Mouse (Mus musculus) forebrain, embryonic 16.5 days (tissue): ENCODE measurements around the gene Plekhg3. TPM values are rescaled to one million over a fixed set of nuclear protein-coding genes. Genes with fewer than 3 reads are reported as not detected.

Source experiments
- ATAC-seq: fragments of 200-750 bp; cut with Nextera tagmentation; 2 replicates; pipeline ENCODE4 v1.8.0; 2017; ENCODE audit warnings: mild to moderate bottlenecking, moderate library complexity
- H3K27ac ChIP-seq: fragments of 300-500 bp; sonication (generic); 2 replicates; pipeline ENCODE4 v1.5.1; 2014; ENCODE audit warnings: low read length, control low read depth
- H3K27me3 ChIP-seq: fragments of 300-500 bp; sonication (generic); replicated peaks from 2 replicates; pipeline ENCODE4 v1.6.1; 2014; ENCODE audit warnings: low read length; ENCODE audit not compliant: control insufficient read depth, insufficient read depth
- H3K36me3 ChIP-seq: fragments of 300-500 bp; sonication (generic); 2 replicates; pipeline ENCODE4 v1.6.1; 2014; ENCODE audit not compliant: control insufficient read depth, insufficient read depth
- H3K4me1 ChIP-seq: fragments of 300-500 bp; sonication (generic); replicated peaks from 2 replicates; pipeline ENCODE4 v1.6.1; 2014; ENCODE audit warnings: low read length; ENCODE audit not compliant: control insufficient read depth, insufficient read depth
- H3K4me2 ChIP-seq: fragments of 300-500 bp; sonication (generic); 2 replicates; pipeline ENCODE4 v1.6.1; 2014; ENCODE audit warnings: mild to moderate bottlenecking, low read length, control low read depth
- H3K4me3 ChIP-seq: fragments of 300-500 bp; sonication (generic); replicated peaks from 2 replicates; pipeline ENCODE4 v1.5.1; 2014; ENCODE audit warnings: mild to moderate bottlenecking, low read length, control low read depth
- H3K9ac ChIP-seq: fragments of 300-500 bp; sonication (generic); replicated peaks from 2 replicates; pipeline ENCODE4 v1.6.1; 2014; ENCODE audit warnings: low read depth, low read length, control low read depth
- H3K9me3 ChIP-seq: fragments of 300-500 bp; sonication (generic); 2 replicates; pipeline ENCODE4 v1.6.1; 2016; ENCODE audit warnings: low read length; ENCODE audit not compliant: control insufficient read depth
- WGBS: fragments of 180-500 bp; shearing (Covaris S2); extraction: QIAGEN DNeasy Blood & Tissue Kit; methylation state at CpG from one replicate; pipeline ENCODE4 v1.1.7; 2014; 5-methylcytosine and 5-hydroxymethylcytosine counted together
- polyA plus RNA-seq: library from polyadenylated mRNA; unstranded; fragments of >200 nt; fragmentation: Nextera tagmentation; extraction: Ambion mirVana; gene quantifications from 2 replicates; pipeline ENCODE4 v1.2.1, GENCODE M21; 2015

Plekhg3 gene
- polyA plus RNA-seq, 1 experiment from 2014 or later: 1.3 TPM

DNA sequence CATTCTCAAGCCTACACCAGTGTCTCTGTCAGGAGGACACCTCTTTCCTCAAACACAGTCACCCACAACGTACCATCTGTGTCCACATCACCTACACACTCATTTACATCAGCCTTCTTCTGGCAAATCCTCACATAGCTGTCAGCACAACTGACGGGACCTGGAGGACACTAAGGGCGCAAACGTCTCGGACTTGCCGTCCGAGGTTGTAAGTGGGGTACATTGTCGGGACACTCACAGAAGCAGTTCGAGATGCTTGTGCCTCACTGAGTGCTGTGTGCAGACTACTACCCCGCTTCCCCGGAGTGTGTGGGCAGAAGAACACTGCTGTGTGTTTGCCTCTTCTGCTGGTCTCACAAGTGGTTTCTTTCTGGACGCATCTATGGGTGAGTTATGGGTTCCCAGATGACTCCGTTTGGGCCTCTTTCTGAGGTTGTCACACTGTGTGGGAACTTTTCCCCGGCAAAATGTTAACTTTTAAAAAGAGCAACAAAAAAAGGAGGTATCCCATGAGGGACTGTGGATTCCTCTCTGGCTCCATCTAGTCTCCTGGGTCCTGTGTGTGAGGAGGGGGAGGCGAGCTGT is 15.2 kb downstream of the Plekhg3 start:
- Histone ChIP-seq H3K27ac (no peak overlapping the region), H3K4me3 (no peak overlapping the region), H3K27me3 (0 out of 2 replicates have a peak, but pooled peaks cover 7% of the 10 kb centered on the region), H3K9me3 (no peaks in the 10 kb centered on the region), H3K9ac (no peak overlapping the region), H3K4me2 (no peak overlapping the region), H3K36me3 (no peaks in the 10 kb centered on the region), H3K4me1 (peaks cover 9% of the 10 kb centered on the region; the same call in 1 of the 2 replicates)
- no peak for ATAC-seq
- WGBS: 62% methylated on average over 15 of the region's 15 CpGs

- H3K36me3 ChIP-seq: no peaks in the 10 kb centered on the region
- no peak overlapping the region for H3K9ac ChIP-seq
- H3K27ac ChIP-seq: no peak overlapping the region
- H3K4me1 ChIP-seq: peaks cover 9% of the 10 kb centered on the region; the same call in 1 of the 2 replicates
- no peak overlapping the region for H3K4me3 ChIP-seq
- peak; percentile 76 for ATAC-seq
- WGBS: 7% methylated on average over 28 of the region's 28 CpGs
- H3K9me3 ChIP-seq: no peaks in the 10 kb centered on the region
- 0 out of 2 replicates have a peak, but pooled peaks cover 7% of the 10 kb centered on the region for H3K27me3 ChIP-seq
- H3K4me2 ChIP-seq: peak overlapping the region; percentile 35
Measured at GRCm38 (mm10) chr12:76546383-76547276, 15.9 kb downstream of the Plekhg3 start.

DNA sequence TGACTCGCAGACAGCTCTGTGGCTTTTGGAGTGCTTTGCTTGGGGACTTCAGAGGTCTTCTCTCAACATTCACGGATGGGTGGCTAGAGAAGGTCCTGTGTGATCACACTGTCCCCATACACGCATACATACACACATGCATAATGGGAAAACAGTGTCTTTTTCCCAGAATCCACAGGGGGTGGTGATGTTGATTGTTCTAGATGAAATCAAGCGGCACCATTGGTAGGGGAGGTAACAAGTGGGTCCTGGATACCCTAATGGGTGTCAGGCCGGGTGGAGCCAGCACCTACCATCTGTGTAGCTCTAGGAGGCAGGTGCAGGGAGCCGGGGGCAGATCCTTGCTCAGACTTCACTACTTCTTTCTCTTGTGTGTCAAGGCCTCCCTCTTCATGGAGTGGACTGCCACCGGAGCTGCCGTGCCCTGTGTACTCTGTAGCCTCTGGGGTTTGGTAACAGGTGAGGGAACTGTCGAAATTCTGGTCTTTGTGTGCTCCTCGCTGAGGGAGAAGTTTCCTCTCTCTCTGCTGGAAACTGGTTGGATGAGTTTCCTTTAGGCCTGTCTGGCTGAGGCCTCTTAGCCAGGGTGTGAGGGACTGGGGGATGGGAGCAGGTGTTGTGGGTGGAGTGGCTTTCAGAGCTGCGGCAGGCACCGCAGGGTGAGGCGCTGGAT is 16.9 kb downstream of the Plekhg3 start:
- H3K36me3 ChIP-seq: no peaks in the 10 kb centered on the region
- H3K9ac ChIP-seq: no peak overlapping the region
- no peaks in the 10 kb centered on the region for H3K9me3 ChIP-seq
- peaks cover 9% of the 10 kb centered on the region; the same call in 1 of the 2 replicates for H3K4me1 ChIP-seq
- no peak overlapping the region for H3K4me2 ChIP-seq
- 0 out of 2 replicates have a peak, but pooled peaks have one; percentile 12 for ATAC-seq
- 25% methylated on average over 13 of the region's 13 CpGs for WGBS
- no peak overlapping the region for H3K4me3 ChIP-seq
- H3K27ac ChIP-seq: no peak overlapping the region
- 0 out of 2 replicates have a peak, but pooled peaks cover 7% of the 10 kb centered on the region for H3K27me3 ChIP-seq

GRCm38 (mm10) chr12:76548082-76548423 is 17.4 kb downstream of the Plekhg3 start:
- H3K27ac ChIP-seq: no peak overlapping the region
- H3K4me3 ChIP-seq: no peak overlapping the region
- H3K4me1 ChIP-seq: peaks cover 9% of the 10 kb centered on the region; the same call in 1 of the 2 replicates
- no peak overlapping the region for H3K9ac ChIP-seq
- no peaks in the 10 kb centered on the region for H3K36me3 ChIP-seq
- H3K27me3 ChIP-seq: 0 out of 2 replicates have a peak, but pooled peaks cover 7% of the 10 kb centered on the region
- no peaks in the 10 kb centered on the region for H3K9me3 ChIP-seq
- 29% methylated on average over 7 of the region's 7 CpGs for WGBS
- no peak for ATAC-seq
- no peak overlapping the region for H3K4me2 ChIP-seq

DNA sequence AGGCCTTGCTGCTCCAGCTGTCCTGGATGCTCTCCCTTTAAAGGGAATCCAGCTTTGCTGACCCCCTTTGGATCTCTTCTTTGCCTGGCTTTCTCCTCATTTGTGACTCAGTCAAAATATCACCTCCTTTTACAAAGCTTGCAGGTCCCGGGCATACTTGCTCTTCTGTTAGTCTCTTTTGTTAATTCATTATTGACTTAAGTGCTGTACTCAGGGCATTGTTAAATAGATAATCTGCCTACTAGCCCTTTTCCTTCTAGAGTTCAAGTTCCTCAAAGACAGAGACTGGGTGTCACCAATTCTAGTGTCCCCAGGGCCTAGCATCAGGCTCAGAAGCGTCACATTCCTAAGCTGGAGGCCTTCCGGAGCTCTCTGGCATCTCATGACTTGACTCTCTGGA is 18.5 kb downstream of the Plekhg3 start:
- ATAC-seq: no peak

GRCm38 (mm10) chr12:76552321-76552720 is 21.6 kb downstream of the Plekhg3 start:
- H3K9me3 ChIP-seq: no peaks in the 10 kb centered on the region
- 0 out of 2 replicates have a peak, but pooled peaks cover 3% of the 10 kb centered on the region for H3K27me3 ChIP-seq
- WGBS: 77% methylated on average over 8 of the region's 8 CpGs
- no peak overlapping the region for H3K27ac ChIP-seq
- no peak overlapping the region for H3K4me3 ChIP-seq
- no peaks in the 10 kb centered on the region; the same call in 1 of the 2 replicates for H3K4me1 ChIP-seq
- H3K36me3 ChIP-seq: no peaks in the 10 kb centered on the region
- no peak for ATAC-seq
- H3K9ac ChIP-seq: no peak overlapping the region
- H3K4me2 ChIP-seq: no peak overlapping the region

More for the DNA sequence above, 18.5 kb downstream of the Plekhg3 start:
- no peaks in the 10 kb centered on the region for H3K36me3 ChIP-seq
- no peak overlapping the region for H3K4me3 ChIP-seq
- WGBS: 68% methylated on average over 3 of the region's 3 CpGs
- 0 out of 2 replicates have a peak, but pooled peaks cover 7% of the 10 kb centered on the region for H3K27me3 ChIP-seq
- H3K4me2 ChIP-seq: no peak overlapping the region
- H3K27ac ChIP-seq: no peak overlapping the region
- no peak overlapping the region for H3K9ac ChIP-seq
- H3K4me1 ChIP-seq: peaks cover 9% of the 10 kb centered on the region; the same call in 1 of the 2 replicates
- H3K9me3 ChIP-seq: no peaks in the 10 kb centered on the region

- Histone ChIP-seq H3K9me3 (no peaks in the 10 kb centered on the region), H3K36me3 (no peaks in the 10 kb centered on the region), H3K4me1 (no peaks in the 10 kb centered on the region; the same call in 1 of the 2 replicates), H3K4me2 (no peak overlapping the region), H3K27me3 (0 out of 2 replicates have a peak, but pooled peaks cover under 1% of the 10 kb centered on the region), H3K27ac (no peak overlapping the region), H3K9ac (no peak overlapping the region), H3K4me3 (no peak overlapping the region)
- 89% methylated on average over 4 of the region's 4 CpGs for WGBS
- no peak for ATAC-seq
Measured at GRCm38 (mm10) chr12:76552958-76553357, 22.3 kb downstream of the Plekhg3 start.

GRCm38 (mm10) chr12:76553917-76554316 is 23.2 kb downstream of the Plekhg3 start:
- no peak for ATAC-seq
- Histone ChIP-seq H3K9ac (no peak overlapping the region), H3K27me3 (no peaks in the 10 kb centered on the region), H3K4me3 (no peak overlapping the region), H3K4me1 (no peaks in the 10 kb centered on the region), H3K4me2 (no peak overlapping the region), H3K9me3 (no peaks in the 10 kb centered on the region), H3K36me3 (no peaks in the 10 kb centered on the region), H3K27ac (no peak overlapping the region)
- 84% methylated on average over 7 of the region's 7 CpGs for WGBS

DNA sequence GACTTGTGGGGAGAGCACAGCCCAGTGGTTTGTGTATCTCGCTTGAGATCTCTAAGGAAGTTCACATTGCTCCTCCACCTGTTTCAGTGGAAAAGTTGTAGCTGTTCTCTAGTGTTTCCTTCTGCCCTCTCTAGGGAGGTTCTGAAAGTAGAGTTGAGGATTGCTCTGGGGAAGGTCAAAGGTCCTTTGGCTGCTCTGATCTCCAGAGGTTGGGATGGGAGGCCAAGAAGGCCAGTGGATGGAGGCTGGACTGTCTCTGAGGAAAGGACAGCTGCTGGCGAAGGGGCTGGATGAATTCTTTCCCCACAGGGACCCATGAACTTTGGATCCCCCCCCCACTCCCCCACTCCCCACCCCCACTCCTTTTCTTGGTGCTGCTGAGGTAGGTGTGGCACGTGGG is 23.7 kb downstream of the Plekhg3 start:
- Histone ChIP-seq H3K27ac (no peak overlapping the region), H3K9me3 (no peaks in the 10 kb centered on the region), H3K36me3 (no peaks in the 10 kb centered on the region), H3K27me3 (no peaks in the 10 kb centered on the region), H3K4me3 (no peak overlapping the region), H3K9ac (no peak overlapping the region), H3K4me2 (no peak overlapping the region), H3K4me1 (no peaks in the 10 kb centered on the region)
- WGBS: 83% methylated on average over 3 of the region's 3 CpGs
- no peak for ATAC-seq
